Mouse (Mus musculus): ENCODE measurements around the gene Nsmf. TPM values are rescaled to one million over a fixed set of nuclear protein-coding genes. Genes with fewer than 3 reads are reported as not detected.

Gene Nsmf
- polyA plus RNA-seq, 1 experiment from 2014 or later, result 134 TPM

Small RNA genes lying within 50 kb of the gene (microRNA-seq; reads per million reads assigned to microRNA genes)
- gene Gm24328, result not detected
- not detected for gene Mir7664

Other genes with a start within 250 kb of the Nsmf start
- 96.0 and 110 TPM in 2 replicates for gene Ehmt1, start 134.7 kb upstream of the Nsmf start, polyA plus RNA-seq (2015; fragmentation: Nextera tagmentation; extraction: Ambion mirVana)
- gene Arrdc1, start 119.1 kb upstream of the Nsmf start, polyA plus RNA-seq (2015; fragmentation: Nextera tagmentation; extraction: Ambion mirVana), result 26.4 and 26.9 TPM in 2 replicates
- 18.3 and 18.5 TPM in 2 replicates for gene Zmynd19, start 104.6 kb upstream of the Nsmf start, polyA plus RNA-seq (2015; fragmentation: Nextera tagmentation; extraction: Ambion mirVana)
- gene Dph7, start 92.0 kb upstream of the Nsmf start, polyA plus RNA-seq (2015; fragmentation: Nextera tagmentation; extraction: Ambion mirVana), result 32.7 and 33.6 TPM in 2 replicates
- 193 and 222 TPM in 2 replicates for gene Mrpl41, start 79.3 kb upstream of the Nsmf start, polyA plus RNA-seq (2015; fragmentation: Nextera tagmentation; extraction: Ambion mirVana)
- 2.6 and 4.3 TPM in 2 replicates for gene Pnpla7, start 78.3 kb upstream of the Nsmf start, polyA plus RNA-seq (2015; fragmentation: Nextera tagmentation; extraction: Ambion mirVana)
- gene Entpd8, start 25.9 kb downstream of the Nsmf start, polyA plus RNA-seq (2015; fragmentation: Nextera tagmentation; extraction: Ambion mirVana), result not detected in 2 replicates
- gene Noxa1, start 40.8 kb downstream of the Nsmf start, polyA plus RNA-seq (2015; fragmentation: Nextera tagmentation; extraction: Ambion mirVana), result not detected in 2 replicates
- 25.5 and 27.9 TPM in 2 replicates for gene Nrarp, start 126.4 kb downstream of the Nsmf start, polyA plus RNA-seq (2015; fragmentation: Nextera tagmentation; extraction: Ambion mirVana)
- gene Tor4a, start 142.5 kb downstream of the Nsmf start, polyA plus RNA-seq (2015; fragmentation: Nextera tagmentation; extraction: Ambion mirVana), result 1.2 and 1.4 TPM in 2 replicates
- gene Nelfb, start 157.1 kb downstream of the Nsmf start, polyA plus RNA-seq (2015; fragmentation: Nextera tagmentation; extraction: Ambion mirVana), result 95.1 and 99.9 TPM in 2 replicates
- 0.15 TPM in 1 of 2 replicates, not detected in the other for gene Stpg3, start 160.3 kb downstream of the Nsmf start, polyA plus RNA-seq (2015; fragmentation: Nextera tagmentation; extraction: Ambion mirVana)
- gene Fam166a, start 164.4 kb downstream of the Nsmf start, polyA plus RNA-seq (2015; fragmentation: Nextera tagmentation; extraction: Ambion mirVana), result 0.89 TPM in 1 of 2 replicates, not detected in the other
- 361 and 388 TPM in 2 replicates for gene Tubb4b, start 170.3 kb downstream of the Nsmf start, polyA plus RNA-seq (2015; fragmentation: Nextera tagmentation; extraction: Ambion mirVana)
- not detected in 2 replicates for gene Slc34a3, start 180.0 kb downstream of the Nsmf start, polyA plus RNA-seq (2015; fragmentation: Nextera tagmentation; extraction: Ambion mirVana)
- not detected in 2 replicates for gene Rnf224, start 182.4 kb downstream of the Nsmf start, polyA plus RNA-seq (2015; fragmentation: Nextera tagmentation; extraction: Ambion mirVana)
- 83.0 and 91.6 TPM in 2 replicates for gene Rnf208, start 187.9 kb downstream of the Nsmf start, polyA plus RNA-seq (2015; fragmentation: Nextera tagmentation; extraction: Ambion mirVana)
- 0.22 TPM in 1 of 2 replicates, not detected in the other for gene Cysrt1, start 188.1 kb downstream of the Nsmf start, polyA plus RNA-seq (2015; fragmentation: Nextera tagmentation; extraction: Ambion mirVana)
- gene AL732309.1, start 192.5 kb downstream of the Nsmf start, polyA plus RNA-seq (2015; fragmentation: Nextera tagmentation; extraction: Ambion mirVana), result 5.3 and 5.4 TPM in 2 replicates
- gene Tmem203, start 201.1 kb downstream of the Nsmf start, polyA plus RNA-seq (2015; fragmentation: Nextera tagmentation; extraction: Ambion mirVana), result 18.8 and 21.5 TPM in 2 replicates
- gene Tprn, start 208.3 kb downstream of the Nsmf start, polyA plus RNA-seq (2015; fragmentation: Nextera tagmentation; extraction: Ambion mirVana), result 13.3 and 14.6 TPM in 2 replicates
- 187 and 206 TPM in 2 replicates for gene Ssna1, start 218.1 kb downstream of the Nsmf start, polyA plus RNA-seq (2015; fragmentation: Nextera tagmentation; extraction: Ambion mirVana)
- 128 and 131 TPM in 2 replicates for gene Anapc2, start 218.1 kb downstream of the Nsmf start, polyA plus RNA-seq (2015; fragmentation: Nextera tagmentation; extraction: Ambion mirVana)
- gene Tmem210, start 233.8 kb downstream of the Nsmf start, polyA plus RNA-seq (2015; fragmentation: Nextera tagmentation; extraction: Ambion mirVana), result not detected in 2 replicates
- not detected in 2 replicates for gene Lrrc26, start 235.6 kb downstream of the Nsmf start, polyA plus RNA-seq (2015; fragmentation: Nextera tagmentation; extraction: Ambion mirVana)